Mouse (Mus musculus) bone marrow macrophage, adult 2 months (primary cell): ENCODE results near the gene Pgc.

Experiments
- CTCF ChIP-seq: IDR thresholded peaks from 2 replicates; pipeline ENCODE4 v1.5.1; 2012; ENCODE audit warnings: low read depth, mild to moderate bottlenecking, low read length, moderate library complexity
- POLR2A ChIP-seq: IDR thresholded peaks from 2 replicates; pipeline ENCODE4 v1.6.1; 2012; ENCODE audit warnings: mild to moderate bottlenecking, low read depth, low read length, borderline replicate concordance

DNA sequence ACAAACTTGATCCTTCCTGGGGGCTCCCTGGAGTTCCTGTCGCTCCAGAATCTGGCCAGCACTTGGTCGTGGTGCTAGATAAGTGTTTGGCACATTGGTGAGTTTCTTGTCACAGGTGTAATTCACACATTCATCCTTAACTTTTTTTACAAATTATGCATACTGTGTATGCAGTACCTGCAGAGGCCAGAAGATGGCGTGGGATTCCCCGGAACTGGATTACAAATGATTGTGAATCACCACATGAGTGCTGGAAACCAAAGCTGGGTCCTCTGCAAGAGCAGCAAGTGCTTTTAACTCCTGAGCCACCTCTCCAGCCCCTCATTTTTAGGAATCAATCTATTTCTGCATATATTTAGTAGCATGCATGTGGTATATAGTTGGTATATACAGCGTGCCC is 25.2 kb downstream of the Pgc start:
- peak; percentile 28; the same call in 1 of the 2 replicates for TF ChIP-seq CTCF
- no peak for TF ChIP-seq POLR2A
